Mouse (Mus musculus) megakaryocyte, embryonic 14.5 days (primary cell): ENCODE measurements around the gene Gm26938.

Experiments
- FLI1 ChIP-seq: IDR thresholded peaks from 2 replicates; pipeline ENCODE4 v1.6.1; 2012; ENCODE audit warnings: low read length, inconsistent platforms, mixed read lengths
- GATA1 ChIP-seq: IDR thresholded peaks from 3 replicates; pipeline ENCODE4 v1.6.1; 2012; ENCODE audit warnings: mixed read lengths, low read length, inconsistent platforms, borderline replicate concordance

- TF ChIP-seq GATA1 (no peak), FLI1 (no peak)
These were observed 21.6 kb downstream of the Gm26938 start for GRCm38 (mm10) chr5:139804573-139805111.
